Mouse (Mus musculus): ENCODE measurements around the gene Syngap1.

Syngap1 gene

DNA sequence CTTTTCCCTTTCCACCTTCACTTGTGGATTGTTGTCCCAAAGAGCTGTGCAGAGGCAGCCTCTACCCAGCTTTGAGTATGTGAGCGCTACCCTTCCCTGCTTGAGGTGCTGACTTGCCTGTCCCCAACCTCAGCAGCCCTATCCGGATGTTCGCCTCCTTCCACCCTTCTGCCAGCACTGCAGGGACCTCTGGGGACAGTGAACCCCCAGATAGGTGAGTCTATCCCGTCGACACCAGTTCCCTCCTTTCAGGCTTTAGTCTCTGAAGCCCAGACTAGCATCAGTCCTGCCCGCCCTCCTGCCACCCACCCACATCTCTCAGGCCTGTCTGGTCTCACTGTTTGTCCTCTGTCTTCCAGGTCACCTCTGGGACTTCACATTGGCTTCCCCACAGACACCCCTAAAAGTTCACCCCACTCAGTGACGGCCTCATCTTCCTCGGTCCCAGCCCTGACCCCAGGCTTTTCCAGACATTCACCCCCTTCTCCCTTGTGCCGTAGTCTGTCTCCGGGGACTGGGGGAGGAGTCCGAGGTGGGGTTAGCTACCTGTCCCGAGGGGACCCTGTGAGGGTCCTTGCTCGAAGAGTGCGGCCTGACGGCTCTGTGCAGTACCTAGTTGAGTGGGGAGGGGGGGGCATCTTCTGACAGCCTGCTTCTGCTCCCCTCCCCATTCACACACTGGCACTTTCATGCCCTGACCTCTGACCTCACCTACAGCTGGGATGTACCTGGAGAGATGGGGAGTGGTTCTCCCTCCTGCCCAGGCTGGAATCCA is 3.9 kb upstream of the Syngap1 start:
- CTCF ChIA-PET = interaction anchor here (1.3 kb wide), 1 partner anchor 14 kb away, joined by 3 read pairs; no protein-coding TSS in a partner anchor

DNA sequence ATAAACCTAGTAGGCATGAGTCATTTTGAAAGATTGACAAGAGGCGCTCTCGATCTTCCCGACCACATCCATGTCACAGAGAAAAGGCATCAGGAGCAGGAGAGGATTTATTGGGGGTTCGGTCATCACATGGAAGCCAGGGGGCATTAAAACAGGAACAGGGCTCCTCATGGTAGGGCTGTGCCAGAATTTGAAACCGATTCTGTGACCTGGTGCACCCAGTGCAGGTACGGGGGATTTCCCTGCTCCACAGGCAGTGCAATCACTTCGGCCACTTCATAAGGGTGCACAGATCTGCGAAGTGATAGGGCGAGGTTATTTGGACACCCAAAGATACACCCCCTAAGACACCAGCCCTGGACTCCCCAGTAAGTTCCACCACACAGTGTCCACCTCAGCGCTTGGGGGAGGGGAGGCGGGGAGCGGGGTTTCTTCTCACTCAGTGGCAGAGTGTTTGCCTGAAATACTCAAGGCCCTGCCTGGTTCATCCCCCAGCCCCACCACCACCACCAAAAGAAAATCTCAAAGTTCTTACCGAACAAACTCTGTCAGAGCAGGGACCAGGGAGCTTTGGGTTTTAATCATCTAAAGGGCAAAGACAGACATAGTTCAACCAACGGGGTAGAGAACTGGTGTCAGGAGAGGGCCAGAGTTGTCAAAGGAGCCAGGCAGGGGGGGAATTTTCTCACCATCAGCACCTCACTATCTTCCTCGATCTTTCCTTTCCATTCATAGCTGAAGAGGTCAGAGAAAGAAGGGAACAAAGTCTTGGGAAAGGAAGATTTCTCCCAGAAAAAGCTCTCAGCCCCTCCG is 3.0 kb upstream of the Syngap1 start:
- CTCF ChIA-PET = interaction anchor here (0.8 kb wide), 1 partner anchor 165 kb away, joined by 4 read pairs; no protein-coding TSS in a partner anchor

DNA sequence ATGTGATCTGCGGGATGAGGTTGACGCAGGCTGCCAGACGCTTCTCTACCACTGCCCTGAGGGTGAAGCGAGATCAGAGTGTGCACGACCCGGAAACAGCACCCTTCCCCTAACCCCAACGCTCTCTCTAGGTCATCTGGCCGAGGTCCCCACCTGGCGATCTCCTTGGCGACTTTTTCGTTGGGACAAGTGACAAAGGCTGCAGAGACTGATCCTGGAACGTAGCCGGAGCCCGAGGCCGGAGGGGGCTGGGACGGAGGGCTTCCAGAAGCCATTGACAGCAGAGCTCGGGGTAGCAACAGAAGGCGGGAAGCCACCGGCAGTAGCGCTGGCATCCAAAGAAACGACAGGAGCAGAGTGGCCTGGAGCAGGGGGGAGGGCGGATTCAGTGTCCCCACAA is 2.3 kb upstream of the Syngap1 start:
- CTCF ChIA-PET = interaction anchor here (0.8 kb wide), 1 partner anchor 165 kb away, joined by 4 read pairs; no protein-coding TSS in a partner anchor

DNA sequence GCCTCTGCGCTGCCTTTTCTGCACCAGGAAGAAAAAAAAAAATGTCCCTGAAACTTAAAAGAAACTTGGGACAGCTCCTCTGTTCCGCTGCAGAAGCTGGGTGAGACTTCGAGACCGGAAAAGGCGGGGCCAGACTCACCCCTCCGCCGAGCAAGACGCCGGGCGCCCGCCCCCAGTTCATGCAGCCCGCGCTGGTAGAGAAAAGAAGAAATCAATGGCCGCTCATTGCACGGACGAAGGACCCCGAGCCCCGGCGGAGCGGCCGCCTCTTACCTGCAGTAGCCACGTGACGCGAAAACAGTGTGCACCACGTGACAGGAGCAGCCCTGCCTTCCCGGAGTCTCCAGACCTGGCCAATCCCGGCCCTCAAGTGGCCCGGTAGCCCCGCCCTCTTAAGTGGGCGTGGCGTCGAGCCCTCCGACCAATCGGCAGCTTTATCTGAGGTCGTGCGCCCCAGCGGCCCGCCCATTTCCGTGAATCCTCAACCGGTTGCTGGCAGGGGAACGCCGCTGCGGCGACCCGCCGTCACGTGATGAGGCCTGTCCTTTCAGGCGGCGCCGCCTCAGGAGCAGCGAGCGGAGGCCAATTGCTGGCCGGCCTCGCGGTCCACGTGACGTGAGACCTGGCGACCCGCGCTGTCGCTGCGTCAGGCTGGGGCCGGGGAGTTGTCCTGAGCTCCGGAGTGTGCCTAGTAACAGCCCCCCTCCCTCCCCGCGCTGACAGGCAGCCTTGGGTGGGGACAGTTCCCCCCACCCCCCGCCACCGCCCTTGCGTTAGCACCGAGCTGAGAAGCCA is 1.7 kb upstream of the Syngap1 start, which contains the start of gene Cuta:
Cuta (minus strand) TSS at position 392 of the 795 bp plus-strand sequence.
- CTCF ChIA-PET = interaction anchor here (0.7 to 0.8 kb wide), 3 partner anchors 10 to 1647 kb away, joined by 4 to 10 read pairs (median 9); no protein-coding TSS in a partner anchor

DNA sequence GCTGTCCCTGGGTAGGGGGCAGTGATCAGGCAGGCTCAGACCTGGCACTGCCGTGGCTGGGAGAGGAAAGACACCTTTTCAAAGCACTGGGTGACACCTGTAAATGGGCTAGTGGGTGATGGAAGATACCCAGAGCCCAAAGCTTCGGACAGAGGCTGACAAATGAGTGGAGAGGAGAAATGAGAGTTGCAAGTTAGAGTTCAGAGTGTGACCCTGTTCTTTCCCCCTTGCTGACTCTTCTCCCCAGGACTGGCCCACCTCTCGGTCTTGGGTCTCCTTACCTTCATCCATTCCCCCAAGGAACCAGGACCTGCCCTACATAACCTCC is 1.1 kb upstream of the Syngap1 start:
- CTCF ChIA-PET = interaction anchor here (0.7 kb wide), 2 partner anchors 10 to 1647 kb away, joined by 9 to 10 read pairs; no protein-coding TSS in a partner anchor

DNA sequence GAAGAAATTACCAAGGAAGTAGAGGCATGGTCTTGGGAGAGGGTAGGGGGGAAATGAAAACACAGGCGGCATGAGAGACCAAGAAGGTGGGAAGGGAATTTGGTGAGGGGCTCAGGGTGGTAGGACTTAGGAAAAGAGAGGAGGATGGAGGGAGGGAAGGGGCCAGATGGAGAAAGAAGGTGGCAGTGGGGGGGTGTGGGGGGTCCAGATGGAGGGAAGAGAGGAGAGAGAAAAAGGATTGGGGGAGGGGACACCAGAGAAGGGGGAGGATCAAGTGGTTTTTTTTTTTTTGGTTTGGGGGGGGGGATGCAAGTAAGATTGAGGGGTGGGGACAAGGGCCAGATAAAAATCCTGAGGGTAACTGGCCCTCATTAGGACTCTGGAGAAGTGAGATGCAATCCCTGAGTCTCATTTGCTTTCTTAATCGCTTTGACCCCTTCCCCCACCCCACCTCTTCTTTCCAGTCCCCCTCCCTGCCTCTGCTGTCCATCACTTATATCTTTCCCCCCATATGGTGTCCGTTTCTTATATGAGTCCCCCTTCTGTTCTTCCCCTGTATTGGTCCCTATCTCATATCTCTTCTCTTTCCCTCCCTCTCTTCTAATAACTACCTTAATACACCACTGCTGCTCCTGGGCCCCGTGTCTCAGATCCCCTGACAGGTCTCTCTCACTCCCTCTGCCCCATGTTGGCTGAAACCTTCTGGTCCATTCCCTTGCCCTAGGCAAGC is 953 bp downstream of the Syngap1 start:
- CTCF ChIA-PET = interaction anchor here (0.6 kb wide), 1 partner anchor 106 kb away, joined by 11 read pairs; no protein-coding TSS in a partner anchor

DNA sequence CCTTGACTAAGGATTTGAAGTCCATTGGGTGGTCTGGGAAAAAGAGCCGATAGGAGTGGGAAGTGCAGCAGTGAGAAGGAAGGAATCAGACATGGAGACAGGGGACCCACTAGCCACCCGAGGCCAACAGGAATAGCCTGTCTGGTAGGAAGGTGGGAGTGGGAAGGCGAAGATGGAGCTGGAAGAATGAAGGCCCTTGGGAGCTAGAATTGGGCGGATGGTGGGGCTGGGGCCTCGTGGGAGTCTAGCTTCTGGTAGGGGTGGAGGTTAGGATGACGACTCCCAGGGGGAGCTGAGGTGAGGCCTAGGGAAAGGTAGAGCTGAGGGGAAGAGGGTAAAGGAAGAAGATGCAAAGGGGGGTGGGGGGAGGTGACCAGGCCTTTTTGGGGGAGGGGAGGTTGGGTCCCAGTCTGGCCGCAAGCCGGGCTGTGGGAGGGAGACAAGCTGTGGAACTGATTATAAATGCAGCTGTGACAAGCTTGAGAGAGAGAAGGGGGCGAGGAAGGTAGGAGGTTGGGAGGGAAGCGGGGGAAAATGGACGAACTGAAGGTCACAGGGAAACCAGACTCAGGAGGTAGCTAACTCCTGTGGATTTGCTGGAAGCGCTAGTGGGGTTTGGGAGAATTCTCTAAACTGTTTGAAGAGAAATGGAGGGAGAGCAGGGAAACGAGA is 4.9 kb downstream of the Syngap1 start:
- CTCF ChIA-PET = interaction anchor here (0.6 to 0.7 kb wide), 2 partner anchors 26 to 294 kb away, joined by 3 to 5 read pairs; no protein-coding TSS in a partner anchor

DNA sequence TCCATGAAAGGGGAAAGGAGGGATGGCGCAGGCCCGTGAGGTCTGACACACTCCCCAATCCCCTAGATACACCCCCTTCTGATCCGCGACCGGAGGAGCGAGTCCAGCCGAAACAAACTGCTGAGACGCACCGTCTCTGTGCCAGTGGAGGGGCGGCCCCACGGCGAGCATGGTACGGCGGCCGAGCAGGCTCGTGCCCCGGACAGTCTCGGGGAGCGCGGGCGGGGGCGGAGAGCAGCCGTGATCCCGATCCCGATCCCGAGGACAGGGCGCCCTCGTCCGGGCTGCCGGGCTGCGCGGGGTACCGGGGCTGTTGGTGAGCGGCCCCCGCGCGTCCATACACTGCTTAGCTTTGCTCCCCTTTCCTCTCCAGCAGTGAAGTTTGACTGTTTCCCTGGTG is 5.5 kb downstream of the Syngap1 start:
- CTCF ChIA-PET = interaction anchor here (0.6 kb wide), 1 partner anchor 25 kb away, joined by 5 read pairs; no protein-coding TSS in a partner anchor

DNA sequence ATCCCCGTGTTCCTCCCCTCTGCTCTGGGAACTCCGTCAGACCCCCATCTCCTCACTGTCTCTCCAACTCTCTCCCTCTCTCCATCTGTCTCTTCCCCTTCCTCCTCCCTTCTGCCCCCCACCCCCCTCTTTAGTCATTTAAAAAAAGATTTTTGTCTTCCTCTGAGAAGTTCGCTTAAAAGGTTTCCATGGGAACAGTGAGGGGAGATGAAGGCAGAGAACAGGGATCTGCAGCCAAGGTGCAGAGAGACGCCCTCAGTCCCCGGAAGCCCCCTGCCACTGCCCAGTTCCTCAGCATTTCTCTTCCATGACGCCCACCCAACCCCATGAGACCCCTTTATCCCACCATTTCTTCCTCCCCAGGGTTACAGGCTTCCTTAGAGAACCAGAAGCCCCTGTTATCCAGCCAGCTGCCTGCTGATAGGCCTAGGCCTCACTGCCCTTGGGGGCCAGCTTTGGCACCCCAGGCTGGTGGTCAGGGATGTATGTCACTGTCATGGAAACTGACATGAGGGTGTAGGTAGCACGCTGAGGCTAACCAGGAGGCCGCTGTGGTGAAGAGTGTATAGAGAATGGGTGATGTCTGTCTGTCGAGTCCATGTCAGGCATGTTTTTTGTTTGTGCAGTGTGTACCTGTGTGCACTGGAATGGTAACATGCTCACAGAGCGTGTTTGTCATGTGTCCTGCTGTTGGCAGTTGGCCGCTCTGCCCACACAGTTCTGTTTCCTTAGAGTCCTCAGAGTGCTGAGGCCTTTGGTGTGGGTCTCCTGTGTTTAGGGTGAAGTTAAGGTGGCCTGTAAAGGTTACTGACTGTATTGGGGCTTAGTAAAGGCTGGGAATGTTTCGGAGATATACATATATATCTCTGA is 6.4 kb downstream of the Syngap1 start:
- CTCF ChIA-PET = no interaction called here

DNA sequence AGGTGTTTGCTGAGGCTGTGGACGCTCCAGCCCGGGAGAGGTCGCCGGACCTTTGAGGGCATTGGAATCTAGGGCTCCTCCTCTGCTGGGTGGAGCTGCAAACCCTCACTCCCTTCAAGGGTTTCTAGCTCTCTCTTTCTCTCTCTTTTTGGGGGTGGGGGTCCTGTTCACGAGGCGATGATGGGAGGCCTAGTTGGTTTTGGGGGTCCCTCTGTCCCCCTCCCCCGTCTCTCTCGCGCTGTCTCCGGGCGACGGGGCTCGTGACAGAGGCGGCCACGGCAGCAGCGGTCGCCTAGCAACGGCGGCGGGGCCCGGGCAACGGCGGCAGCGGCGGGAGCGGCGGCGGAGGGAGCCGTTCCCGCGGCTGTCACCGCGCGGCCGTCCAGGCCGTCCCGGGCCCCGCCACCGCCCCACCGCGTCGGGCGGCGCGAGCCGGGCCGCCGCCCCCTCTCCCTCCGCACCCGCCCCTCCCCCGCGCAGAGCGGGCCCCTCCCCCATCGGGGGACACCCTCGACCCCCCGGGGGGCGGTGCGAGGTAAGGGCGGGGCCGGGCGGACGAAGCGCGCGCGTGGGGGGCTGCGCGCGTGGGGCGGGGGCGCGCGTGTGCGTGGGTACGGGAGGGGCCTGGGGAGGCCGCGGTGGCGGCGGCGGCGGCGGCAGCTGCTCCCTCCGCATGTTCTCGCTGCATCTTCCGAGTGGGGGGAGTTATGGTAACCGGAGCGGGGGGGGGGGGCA is 7.4 kb downstream of the Syngap1 start:
- CTCF ChIA-PET = interaction anchor here (0.6 to 0.7 kb wide), 2 partner anchors 28 to 1980 kb away, joined by 3 to 10 read pairs; no protein-coding TSS in a partner anchor

DNA sequence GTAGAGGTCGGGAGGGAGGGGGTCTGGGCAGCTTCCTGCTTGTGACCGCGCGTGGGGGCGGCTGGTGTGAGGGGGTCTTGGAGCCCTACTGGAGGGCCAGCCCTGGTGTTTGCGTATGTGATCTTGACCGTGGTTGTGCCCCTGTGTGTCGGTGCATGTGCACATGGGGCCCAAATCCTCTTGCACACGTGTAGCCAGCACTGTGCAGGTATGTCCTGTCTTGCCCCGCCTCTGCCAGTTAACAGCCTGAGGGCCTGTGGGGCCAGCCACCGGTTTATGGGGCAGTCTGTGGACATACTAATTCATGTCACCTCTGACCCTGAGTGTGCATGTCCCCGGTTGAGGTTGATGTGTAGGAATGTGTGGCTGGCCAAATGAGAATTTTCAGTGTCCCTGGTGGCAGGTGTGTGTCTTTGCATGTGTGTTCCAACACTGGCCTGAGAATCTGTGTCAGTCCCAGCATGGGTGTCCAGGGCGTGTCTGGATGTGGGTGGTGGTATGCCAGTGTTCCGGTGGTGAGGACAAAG is 8.1 kb downstream of the Syngap1 start:
- CTCF ChIA-PET = interaction anchor here (0.6 kb wide), 1 partner anchor 1980 kb away, joined by 3 read pairs; no protein-coding TSS in a partner anchor

DNA sequence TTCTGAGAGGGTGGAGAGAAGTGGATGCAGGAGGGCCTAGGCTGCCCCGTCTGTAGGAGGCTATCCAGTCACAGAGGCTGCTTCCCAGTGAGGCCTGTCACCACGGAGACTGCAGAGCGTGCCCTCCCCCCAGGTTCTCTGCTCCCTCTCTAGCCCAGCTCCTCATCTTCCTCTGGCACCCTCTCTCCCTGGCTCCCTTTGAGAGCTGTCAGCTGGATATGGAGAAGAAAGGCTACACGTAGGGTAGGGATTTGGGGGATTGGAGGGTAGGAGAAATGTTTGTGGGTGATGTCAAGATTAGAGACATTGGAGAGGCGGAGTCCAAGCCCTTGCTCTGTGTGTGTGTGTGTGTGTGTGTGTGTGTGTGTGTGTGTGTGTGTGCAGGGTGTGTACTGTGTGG is 8.8 kb downstream of the Syngap1 start:
- CTCF ChIA-PET = no interaction called here

DNA sequence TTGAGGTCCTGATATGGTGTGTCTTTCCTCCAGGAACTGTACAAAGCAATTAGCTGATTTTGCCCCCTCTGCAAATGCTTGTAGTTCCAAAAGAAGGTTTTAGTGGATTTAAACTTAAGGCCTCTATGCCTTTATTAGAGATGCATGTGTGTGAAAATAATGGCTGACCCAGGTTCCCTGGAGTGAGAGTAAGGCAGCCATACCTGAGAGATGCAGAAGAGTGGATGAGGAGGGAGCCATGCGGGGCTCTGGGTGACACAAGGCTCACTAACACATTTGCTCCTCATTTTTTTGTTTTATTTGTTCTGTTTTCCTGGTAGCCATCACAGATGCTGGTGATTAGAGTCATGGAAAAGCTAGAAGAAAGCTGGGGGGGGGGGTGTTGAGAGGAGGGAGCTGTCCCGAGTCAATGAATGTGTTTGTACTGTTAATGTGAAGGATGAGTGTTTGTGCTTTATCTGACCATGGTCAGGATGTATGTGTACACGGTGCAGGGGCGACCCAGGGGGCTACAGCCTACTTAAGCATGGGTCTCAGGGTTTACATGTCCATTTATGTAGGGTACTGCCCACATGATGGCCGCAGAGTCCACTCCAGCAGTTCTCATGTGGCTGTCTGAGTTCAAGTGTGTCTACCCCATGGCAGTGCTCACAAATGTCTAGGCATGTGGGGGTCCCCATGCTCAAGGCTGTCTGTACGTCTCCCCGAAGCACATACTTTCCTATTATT is 9.7 kb downstream of the Syngap1 start:
- CTCF ChIA-PET = interaction anchor here (0.9 kb wide), 1 partner anchor 14 kb away, joined by 3 read pairs; no protein-coding TSS in a partner anchor

DNA sequence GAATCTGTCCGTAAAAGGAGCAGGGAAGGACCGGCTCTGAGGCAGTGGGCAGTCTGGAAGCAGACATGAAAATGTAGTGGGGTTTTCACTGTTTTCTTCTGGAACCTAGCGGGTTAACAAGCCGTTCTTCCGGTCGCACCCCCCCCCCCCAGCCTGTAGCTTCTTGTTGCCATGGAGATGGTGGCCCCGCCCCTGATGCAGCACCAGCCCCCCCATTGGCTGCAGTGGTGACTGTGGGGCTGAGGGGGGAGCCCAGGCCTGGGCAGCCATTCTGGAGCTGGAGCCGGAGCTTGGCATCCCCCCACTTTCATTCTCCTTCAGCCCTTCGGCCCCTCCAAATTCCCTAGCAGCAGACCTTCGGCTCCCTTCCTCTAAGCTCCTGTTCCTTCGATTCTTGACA is 10.4 kb downstream of the Syngap1 start:
- CTCF ChIA-PET = interaction anchor here (0.7 to 0.9 kb wide), 2 partner anchors 15 to 159 kb away, joined by 3 to 11 read pairs; no protein-coding TSS in a partner anchor

DNA sequence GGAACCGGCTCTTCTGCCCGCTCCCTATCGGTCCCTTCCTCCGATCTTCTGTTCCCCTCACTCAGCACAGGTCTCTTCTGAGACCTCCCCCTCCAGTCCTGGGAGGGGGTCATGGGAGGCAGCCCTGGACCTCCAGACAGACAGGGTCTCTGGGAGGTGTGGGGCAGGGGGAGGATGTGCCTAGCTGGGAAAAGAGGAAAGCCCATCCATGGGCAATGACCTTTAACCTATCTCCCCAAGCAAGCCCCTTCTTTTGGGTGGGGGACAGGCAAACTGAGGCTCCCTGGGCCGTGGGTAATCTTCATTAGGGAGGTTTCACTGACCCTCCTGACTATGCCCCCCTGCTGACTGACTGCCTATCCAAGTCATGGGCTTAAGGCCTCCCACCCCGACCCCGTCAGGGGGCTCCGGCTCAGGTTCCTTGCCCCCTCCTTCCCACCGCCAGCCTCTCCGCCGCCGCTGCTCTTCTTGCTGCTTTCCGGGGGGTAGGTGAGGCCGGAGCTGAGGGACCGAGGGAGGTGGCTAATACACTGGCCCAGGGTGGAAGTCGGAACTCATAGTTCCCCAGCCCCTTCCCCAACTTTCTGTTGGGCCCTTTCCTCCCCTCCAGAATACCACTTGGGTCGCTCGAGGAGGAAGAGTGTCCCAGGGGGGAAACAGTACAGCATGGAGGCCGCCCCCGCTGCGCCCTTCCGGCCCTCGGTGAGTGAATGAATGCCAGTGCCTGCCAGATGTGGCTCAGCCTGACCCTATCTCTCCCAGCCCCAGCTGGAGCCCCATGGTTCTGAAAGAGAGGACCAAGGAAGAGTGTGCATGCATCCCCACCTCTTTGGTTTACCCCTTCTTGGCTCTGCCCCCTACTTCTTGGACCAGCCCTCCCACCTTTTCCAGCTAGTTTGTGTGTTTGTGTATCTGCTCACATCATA is 11.2 kb downstream of the Syngap1 start:
- CTCF ChIA-PET = interaction anchor here (0.7 kb wide), 1 partner anchor 160 kb away, joined by 11 read pairs; no protein-coding TSS in a partner anchor

DNA sequence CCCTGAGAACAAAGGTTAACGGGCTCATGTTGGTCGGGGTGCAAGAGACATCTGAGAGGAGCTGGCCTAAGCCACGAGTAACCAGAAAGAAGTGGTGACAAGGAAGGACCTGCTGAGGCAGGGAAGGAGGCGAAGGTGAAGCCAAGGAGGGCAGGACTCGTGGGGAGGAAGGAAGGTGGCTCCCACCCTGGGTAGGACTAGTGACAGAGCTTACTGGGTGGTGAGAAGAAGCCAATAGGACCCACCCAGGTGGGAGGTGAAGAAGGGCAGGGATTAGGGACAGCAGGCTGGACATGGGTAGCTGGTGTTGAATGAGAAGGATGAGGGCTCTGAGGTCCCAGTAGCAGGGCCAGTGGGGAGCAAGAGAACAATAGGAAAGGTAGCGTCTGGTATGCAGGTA is 12.1 kb downstream of the Syngap1 start:
- CTCF ChIA-PET = no interaction called here

Measured in spleen, embryonic (tissue).